Mouse (Mus musculus) kidney, postnatal 0 days (tissue): ENCODE measurements around the gene Klhdc4. TPM values are rescaled to one million over a fixed set of nuclear protein-coding genes. Genes with fewer than 3 reads are reported as not detected.

ENCODE experiments used
- ATAC-seq: fragments of 200-750 bp; cut with Nextera tagmentation; replicated peaks from 2 replicates; pipeline ENCODE4 v1.8.0; 2017; ENCODE audit warnings: low read depth, moderate number of reproducible peaks, moderate TSS enrichment, moderate library complexity; ENCODE audit not compliant: low FRiP score
- DNase-seq: peaks from one replicate; pipeline ENCODE4 v3.0.0-alpha.2; 2016; ENCODE audit warnings: low spot score
- H3K27ac ChIP-seq: fragments of 300-500 bp; sonication (generic); 2 replicates; pipeline ENCODE4 v1.5.1; 2014; ENCODE audit warnings: mild to moderate bottlenecking
- H3K27me3 ChIP-seq: fragments of 300-500 bp; sonication (generic); 2 replicates; pipeline ENCODE4 v1.6.1; 2014; ENCODE audit warnings: low read length, mixed read lengths; ENCODE audit not compliant: insufficient read depth
- H3K36me3 ChIP-seq: fragments of 300-500 bp; sonication (generic); 2 replicates; pipeline ENCODE4 v1.6.1; 2014; ENCODE audit warnings: low read length, mixed read lengths; ENCODE audit not compliant: insufficient read depth
- H3K4me1 ChIP-seq: fragments of 300-500 bp; sonication (generic); replicated peaks from 2 replicates; pipeline ENCODE4 v1.6.1; 2014; ENCODE audit warnings: antibody characterized with exemption, low read length, mixed read lengths; ENCODE audit not compliant: insufficient read depth
- H3K4me2 ChIP-seq: fragments of 300-500 bp; sonication (generic); 2 replicates; pipeline ENCODE4 v1.6.1; 2014; ENCODE audit warnings: mild to moderate bottlenecking, low read length, moderate library complexity, mixed read lengths
- H3K4me3 ChIP-seq: fragments of 300-500 bp; sonication (generic); replicated peaks from 2 replicates; pipeline ENCODE4 v1.5.1; 2014; ENCODE audit warnings: low read depth, low read length
- H3K9ac ChIP-seq: fragments of 300-500 bp; sonication (generic); 2 replicates; pipeline ENCODE4 v1.6.1; 2014; ENCODE audit warnings: low read depth, low read length
- H3K9me3 ChIP-seq: fragments of 300-500 bp; sonication (generic); replicated peaks from 2 replicates; pipeline ENCODE4 v1.6.1; 2016; ENCODE audit warnings: low read length, inconsistent platforms, mixed read lengths
- CTCF ChIP-seq: IDR thresholded peaks from 2 replicates; pipeline ENCODE4 v1.5.1; 2016; ENCODE audit warnings: antibody characterized with exemption, low read depth, mild to moderate bottlenecking, moderate library complexity
- WGBS: fragments of 180-500 bp; shearing (Covaris S2); extraction: QIAGEN DNeasy Blood & Tissue Kit; methylation state at CpG from one replicate; pipeline ENCODE4 v1.1.7; 2014; 5-methylcytosine and 5-hydroxymethylcytosine counted together
- polyA plus RNA-seq: library from polyadenylated mRNA; unstranded; fragments of >200 nt; fragmentation: Nextera tagmentation; extraction: Ambion mirVana; gene quantifications from 2 replicates; pipeline ENCODE4 v1.2.1, GENCODE M21; 2015

The Klhdc4 gene
- polyA plus RNA-seq, 1 experiment from 2014 or later = 21.2 TPM

GRCm38 (mm10) chr8:121850821-121851470, 21.6 kb upstream of the Klhdc4 start:
- Histone ChIP-seq H3K36me3 (no peaks in the 10 kb centered on the region), H3K27ac (no peak overlapping the region), H3K4me1 (0 out of 2 replicates have a peak, but pooled peaks cover 3% of the 10 kb centered on the region), H3K9ac (peak overlapping the region; percentile 52), H3K4me2 (peak overlapping the region; percentile 48), H3K27me3 (no peaks in the 10 kb centered on the region), H3K9me3 (no peaks in the 10 kb centered on the region), H3K4me3 (0 out of 2 replicates have a peak overlapping the region, but pooled peaks have one; percentile 13)
- TF ChIP-seq CTCF = peak; percentile 99
- peak; percentile 66 for ATAC-seq
- 7% methylated on average over 24 of the region's 24 CpGs for WGBS
- DNase-seq = peak; percentile 94

GRCm38 (mm10) chr8:121850436-121850820, 21.1 kb upstream of the Klhdc4 start:
- Histone ChIP-seq H3K9ac (peak overlapping the region; percentile 52), H3K27ac (no peak overlapping the region), H3K4me1 (0 out of 2 replicates have a peak, but pooled peaks cover 3% of the 10 kb centered on the region), H3K4me2 (peak overlapping the region; percentile 48), H3K9me3 (no peaks in the 10 kb centered on the region), H3K27me3 (no peaks in the 10 kb centered on the region), H3K4me3 (0 out of 2 replicates have a peak overlapping the region, but pooled peaks have one; percentile 13), H3K36me3 (no peaks in the 10 kb centered on the region)
- DNase-seq (no peak), ATAC-seq (no peak)
- TF ChIP-seq CTCF = no peak
- 40% methylated on average over 12 of the region's 12 CpGs for WGBS

GRCm38 (mm10) chr8:121850018-121850417, 20.6 kb upstream of the Klhdc4 start:
- no peak overlapping the region for H3K9ac ChIP-seq
- DNase-seq (peak; percentile 89), ATAC-seq (no peak)
- H3K4me3 ChIP-seq = no peak overlapping the region
- no peak overlapping the region for H3K4me2 ChIP-seq
- H3K36me3 ChIP-seq = no peaks in the 10 kb centered on the region
- no peak overlapping the region for H3K27ac ChIP-seq
- no peaks in the 10 kb centered on the region for H3K9me3 ChIP-seq
- H3K27me3 ChIP-seq = no peaks in the 10 kb centered on the region
- 13% methylated on average over 6 of the region's 6 CpGs for WGBS
- peak; percentile 96 for TF ChIP-seq CTCF
- H3K4me1 ChIP-seq = 0 out of 2 replicates have a peak, but pooled peaks cover 3% of the 10 kb centered on the region

GRCm38 (mm10) chr8:121849303-121849702, 19.9 kb upstream of the Klhdc4 start:
- 72% methylated on average over 9 of the region's 9 CpGs for WGBS
- no peaks in the 10 kb centered on the region for H3K9me3 ChIP-seq
- no peak overlapping the region for H3K27ac ChIP-seq
- ATAC-seq (no peak), DNase-seq (no peak)
- H3K4me2 ChIP-seq = no peak overlapping the region
- no peaks in the 10 kb centered on the region for H3K27me3 ChIP-seq
- H3K9ac ChIP-seq = no peak overlapping the region
- H3K4me1 ChIP-seq = 0 out of 2 replicates have a peak, but pooled peaks cover 3% of the 10 kb centered on the region
- TF ChIP-seq CTCF = no peak
- no peak overlapping the region for H3K4me3 ChIP-seq
- H3K36me3 ChIP-seq = no peaks in the 10 kb centered on the region

- Histone ChIP-seq H3K4me1 (0 out of 2 replicates have a peak, but pooled peaks cover 3% of the 10 kb centered on the region), H3K27ac (no peak overlapping the region), H3K27me3 (no peaks in the 10 kb centered on the region), H3K9ac (no peak overlapping the region), H3K4me2 (no peak overlapping the region), H3K36me3 (no peaks in the 10 kb centered on the region), H3K9me3 (no peaks in the 10 kb centered on the region), H3K4me3 (no peak overlapping the region)
- no peak for TF ChIP-seq CTCF
- DNase-seq = no peak
- ATAC-seq = no peak
- WGBS = 50% methylated on average over 10 of the region's 10 CpGs
Measured at GRCm38 (mm10) chr8:121848495-121848894, 19.1 kb upstream of the Klhdc4 start.

- Histone ChIP-seq H3K4me3 (no peak overlapping the region), H3K27me3 (no peaks in the 10 kb centered on the region), H3K27ac (no peak overlapping the region), H3K9ac (no peak overlapping the region), H3K4me1 (0 out of 2 replicates have a peak, but pooled peaks cover 3% of the 10 kb centered on the region), H3K4me2 (no peak overlapping the region), H3K9me3 (no peaks in the 10 kb centered on the region), H3K36me3 (no peaks in the 10 kb centered on the region)
- WGBS = 61% methylated on average over 6 of the region's 6 CpGs
- no peak for TF ChIP-seq CTCF
- ATAC-seq = no peak
- no peak for DNase-seq
Measured at GRCm38 (mm10) chr8:121847987-121848386, 18.6 kb upstream of the Klhdc4 start.
